Mouse (Mus musculus) left cerebral cortex, adult 11 months (tissue): Measurements from ENCODE around the gene Rbck1.

Experiments used
- DNase-seq: peaks from one replicate; pipeline ENCODE4 v3.0.0; 2022; ENCODE audit warnings: low spot score

Rbck1 gene

GRCm38 (mm10) chr2:152343329-152344213 lies 11.1 kb upstream of the Rbck1 start, which contains the start of gene Trib3:
Gene Trib3 (minus strand): TSS chr2:152344032.
- DNase-seq = no peak

DNA sequence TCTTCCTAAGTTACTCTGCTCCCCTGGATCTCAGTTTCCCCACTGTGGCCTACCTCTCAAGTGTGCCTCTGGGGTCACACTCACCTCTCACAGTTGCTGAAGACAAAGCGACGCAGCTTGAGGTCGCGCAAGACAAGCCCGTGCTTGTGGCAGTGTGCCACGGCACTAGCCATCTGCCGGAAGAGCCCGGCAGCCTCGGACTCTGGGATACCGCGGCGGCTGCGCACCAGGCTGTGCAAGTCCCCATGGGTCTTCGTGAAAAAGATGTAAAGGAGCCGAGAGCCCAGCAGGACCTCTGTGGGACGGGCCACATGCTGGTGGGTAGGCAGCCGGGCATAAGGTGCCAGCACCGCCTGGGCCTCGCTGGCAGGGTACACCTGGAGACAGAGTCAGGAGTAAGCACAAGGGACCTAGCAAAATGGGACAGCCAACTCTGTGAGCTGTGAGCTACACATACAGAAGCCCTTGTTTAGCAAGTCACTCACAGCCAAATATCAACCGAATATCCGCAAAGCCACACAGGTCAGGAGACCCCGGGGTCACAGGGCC lies 7.3 kb upstream of the Rbck1 start:
- DNase-seq = no peak

GRCm38 (mm10) chr2:152338319-152338718 lies 5.9 kb upstream of the Rbck1 start:
- no peak for DNase-seq

- DNase-seq = no peak
Observed at GRCm38 (mm10) chr2:152337591-152338212, 5.2 kb upstream of the Rbck1 start.

- no peak for DNase-seq
Observed at GRCm38 (mm10) chr2:152336856-152337255, 4.4 kb upstream of the Rbck1 start.

DNA sequence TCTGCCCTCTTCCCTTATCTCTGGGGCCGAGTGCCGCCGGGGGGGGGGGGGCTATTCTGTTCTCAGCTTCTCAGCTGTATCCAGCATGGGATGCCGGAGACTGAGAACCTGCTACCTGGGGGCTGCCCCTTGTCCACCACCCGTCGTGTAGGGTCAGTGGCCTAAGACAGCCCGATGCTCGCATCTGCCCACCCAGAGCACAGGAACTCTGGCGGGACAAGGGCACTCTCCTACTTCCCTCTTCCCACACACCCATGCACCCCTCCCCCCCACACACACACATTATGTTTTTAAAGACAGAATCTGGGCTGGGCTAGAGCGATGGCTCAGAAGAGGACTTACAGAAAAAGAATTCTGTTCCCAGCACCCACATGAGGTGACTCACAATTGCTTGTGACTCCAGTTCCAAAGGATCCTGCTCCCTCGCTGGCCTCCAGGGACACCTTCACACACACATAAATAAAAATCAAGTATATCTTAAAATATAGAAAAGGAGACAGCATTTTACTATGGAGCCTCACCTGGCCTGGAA lies 2.9 kb upstream of the Rbck1 start:
- DNase-seq = no peak

GRCm38 (mm10) chr2:152333345-152334006 lies 1.0 kb upstream of the Rbck1 start:
- no peak for DNase-seq

DNA sequence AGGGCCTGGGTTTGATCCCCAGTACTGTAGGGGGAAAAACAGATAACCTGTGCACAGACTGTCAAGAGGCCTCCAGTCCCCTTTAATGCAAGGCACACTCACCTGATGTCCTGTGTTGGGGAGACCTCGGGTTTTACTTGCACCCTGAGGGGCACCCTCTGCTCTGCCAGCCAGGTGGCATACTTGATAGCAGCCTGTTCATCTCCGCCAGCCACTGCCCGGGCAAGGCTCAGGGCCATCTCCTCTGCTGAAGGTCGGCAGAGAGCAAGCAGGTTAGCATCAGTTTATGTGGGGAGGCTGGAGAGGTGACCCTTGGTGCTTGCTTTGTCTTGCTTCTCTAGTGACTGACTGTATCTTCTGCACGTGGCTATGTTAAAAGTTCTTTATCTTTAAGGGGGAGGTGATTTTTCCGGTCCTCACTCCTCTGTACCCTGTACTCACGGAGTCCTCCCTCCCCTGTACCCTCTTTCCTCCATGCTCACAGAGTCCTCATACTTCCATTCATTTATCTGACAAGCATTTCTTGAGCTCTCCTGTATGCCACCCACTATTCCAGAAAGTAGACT lies 1.5 kb downstream of the Rbck1 start:
- DNase-seq = no peak

- DNase-seq = no peak
Observed at GRCm38 (mm10) chr2:152327980-152328379, 4.5 kb downstream of the Rbck1 start.

GRCm38 (mm10) chr2:152326654-152327053 lies 5.8 kb downstream of the Rbck1 start:
- DNase-seq = no peak

DNA sequence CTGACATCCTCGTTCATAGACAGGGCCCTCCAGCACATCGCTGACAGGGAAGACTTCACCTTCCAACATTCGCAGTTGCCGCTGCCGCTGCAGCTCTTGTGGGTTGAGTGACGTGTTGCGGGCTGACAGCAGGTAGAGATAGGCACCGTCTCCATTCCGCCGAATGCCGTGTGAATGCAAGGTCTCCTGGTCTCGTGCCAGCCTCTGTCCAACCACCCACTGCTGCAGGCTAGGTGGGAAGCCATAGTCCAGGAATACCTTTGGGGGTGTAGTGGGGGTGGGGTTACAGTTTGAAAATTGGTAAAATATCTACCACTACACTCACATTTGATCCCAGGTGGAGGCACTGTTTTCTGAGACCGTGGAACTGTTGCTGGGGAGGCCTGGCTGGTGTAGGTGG lies 6.3 kb downstream of the Rbck1 start:
- no peak for DNase-seq

GRCm38 (mm10) chr2:152324842-152325241 lies 7.6 kb downstream of the Rbck1 start:
- DNase-seq = no peak

GRCm38 (mm10) chr2:152323971-152324370 lies 8.5 kb downstream of the Rbck1 start:
- DNase-seq = no peak

- DNase-seq = no peak
Observed at GRCm38 (mm10) chr2:152322198-152322597, 10.3 kb downstream of the Rbck1 start.

DNA sequence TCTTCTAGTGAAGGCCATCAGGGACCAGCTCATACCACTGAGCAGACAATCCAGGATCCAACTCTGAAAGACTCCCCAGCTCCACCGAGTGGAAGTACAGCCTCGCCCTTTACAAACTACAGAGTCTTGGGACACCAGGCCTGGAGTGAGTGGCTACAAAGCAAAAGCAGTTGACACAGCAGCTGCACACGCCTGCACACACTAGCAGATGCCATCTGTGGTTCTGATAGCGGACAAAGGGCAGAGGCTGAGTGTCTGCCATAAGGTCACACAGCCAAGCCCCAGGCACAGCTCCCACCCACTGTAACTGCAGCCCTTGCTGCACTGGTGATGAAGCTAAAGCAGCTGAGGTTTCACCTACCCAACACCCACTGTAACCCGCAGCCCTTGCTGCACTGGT lies 10.9 kb downstream of the Rbck1 start:
- DNase-seq = no peak

DNA sequence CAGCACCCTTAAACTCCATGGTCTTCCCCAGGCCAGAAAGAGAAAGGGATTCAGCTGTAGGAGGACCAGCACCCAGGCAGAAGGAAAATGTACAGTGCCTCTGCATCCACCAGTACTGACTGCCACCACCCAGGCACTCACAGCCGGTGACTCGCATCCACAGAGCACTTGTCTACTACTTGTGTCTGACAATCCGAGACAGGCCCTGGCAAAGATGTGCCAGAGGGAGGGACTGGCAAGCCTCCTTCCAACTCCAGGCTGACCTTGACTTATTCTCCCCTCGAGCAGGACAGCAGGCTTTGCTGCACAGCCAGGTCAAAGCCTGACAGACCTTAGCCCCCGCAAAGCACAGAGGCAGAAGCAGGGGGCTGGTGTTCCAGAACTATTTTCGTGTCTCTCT lies 15.4 kb downstream of the Rbck1 start:
- no peak for DNase-seq

DNA sequence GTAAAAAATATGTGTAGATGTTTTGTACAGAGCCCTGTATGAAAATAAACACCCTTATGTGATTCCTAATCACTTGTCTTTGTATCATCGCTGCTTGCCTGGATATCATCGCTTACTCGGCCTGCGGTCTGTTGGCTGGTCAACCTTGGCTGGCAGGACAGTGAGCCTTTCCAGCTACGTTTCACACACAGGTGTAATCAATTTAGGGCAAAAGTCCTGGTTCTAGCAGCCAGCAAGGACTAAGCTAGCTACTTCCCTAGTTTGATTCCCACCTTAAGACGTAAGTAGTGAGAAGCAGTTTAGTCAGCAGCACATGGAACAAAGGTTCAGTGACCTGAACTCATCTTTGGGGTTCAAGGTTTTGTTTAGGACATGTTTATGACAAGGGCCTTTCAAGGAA lies 18.5 kb downstream of the Rbck1 start:
- no peak for DNase-seq

DNA sequence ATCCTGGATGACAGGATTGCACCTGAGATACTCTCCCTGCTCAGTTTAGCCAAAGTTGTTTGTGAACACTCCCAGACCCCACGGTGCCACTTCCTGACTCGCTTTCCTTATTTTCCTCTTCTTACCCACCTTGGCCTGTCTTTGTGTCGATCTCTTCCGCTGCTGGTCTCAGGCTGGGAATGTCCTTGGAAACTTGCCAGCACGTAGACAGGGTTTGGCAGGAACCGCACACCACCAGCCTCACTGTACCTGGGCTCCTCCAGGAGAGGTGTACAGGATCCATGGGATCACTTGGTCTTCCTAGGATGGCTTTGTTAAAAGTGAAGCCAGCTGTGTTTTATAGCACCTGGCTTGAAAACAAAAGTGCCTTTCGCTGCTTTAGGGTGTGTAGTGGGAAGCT lies 19.5 kb downstream of the Rbck1 start:
- no peak for DNase-seq

- DNase-seq = no peak
Observed at GRCm38 (mm10) chr2:152307186-152307585, 25.3 kb downstream of the Rbck1 start.

- no peak for DNase-seq
Observed at GRCm38 (mm10) chr2:152305480-152305879, 27.0 kb downstream of the Rbck1 start.

DNA sequence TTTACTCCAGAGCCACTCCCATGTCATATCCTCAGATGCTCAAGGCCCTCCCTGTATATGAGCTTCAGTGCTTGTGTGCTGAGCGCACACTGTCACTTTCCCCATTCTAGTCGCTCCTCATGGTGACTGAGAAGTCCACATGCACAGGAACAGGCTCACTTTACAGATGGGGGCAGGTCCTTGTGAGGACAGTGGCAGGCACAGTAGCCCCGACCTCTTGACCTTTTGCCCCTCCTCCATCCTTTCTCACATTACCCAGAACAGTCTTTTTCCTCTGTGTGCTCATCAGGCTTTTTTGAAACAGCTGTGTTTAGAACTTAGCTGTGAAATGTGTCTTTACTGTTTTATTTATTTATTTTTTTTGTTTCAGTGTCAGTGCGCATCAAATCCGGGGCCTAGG lies 28.7 kb downstream of the Rbck1 start:
- DNase-seq = no peak

DNA sequence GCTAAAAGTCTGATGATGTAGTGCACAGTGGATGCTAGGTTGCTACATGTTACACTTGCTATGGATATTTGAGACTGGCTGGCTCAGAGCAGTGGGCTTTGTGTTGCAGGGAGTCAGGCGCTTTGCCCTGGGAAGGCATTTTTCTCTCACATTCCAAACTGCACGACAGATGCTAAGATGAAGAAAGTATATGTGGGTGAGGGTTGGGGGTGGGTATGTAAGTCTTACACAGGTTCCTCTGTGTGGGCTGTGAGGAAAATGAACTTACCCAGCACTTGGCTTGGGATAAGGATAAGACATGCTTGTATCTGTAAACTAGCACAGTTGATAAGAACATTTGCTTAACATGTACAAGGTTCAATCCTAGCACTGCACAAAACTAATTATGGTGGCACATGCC lies 29.6 kb downstream of the Rbck1 start:
- no peak for DNase-seq
